Comparison of ENCODE assay signal across 11 mouse cellular contexts in the genomic region with DNA sequence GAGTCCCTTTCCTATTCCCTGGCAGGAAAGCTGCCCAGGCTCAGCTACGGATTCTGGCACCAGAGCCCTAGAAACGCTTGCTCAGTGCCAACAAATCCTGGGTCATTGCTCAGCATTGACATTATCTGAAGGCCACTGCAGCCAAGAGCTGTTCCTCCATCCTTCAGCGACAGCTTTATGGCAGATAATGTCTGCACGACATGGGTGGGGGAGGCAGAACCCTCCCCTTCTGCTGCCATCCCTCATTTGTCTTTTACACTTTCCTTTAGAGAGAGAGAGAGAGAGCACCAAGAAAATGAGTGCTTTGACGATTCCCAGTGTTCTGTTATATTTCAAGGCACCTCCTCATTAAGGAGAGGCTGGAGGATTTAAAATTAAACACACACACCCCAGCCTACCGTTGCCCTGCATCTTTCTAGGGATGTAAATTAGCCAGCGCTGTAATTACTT. TPM values are rescaled to one million over a fixed set of nuclear protein-coding genes. Genes with fewer than 3 reads are reported as not detected.
A peak's percentile ranks its signal among the peaks of the same experiment; 100 is the strongest.
DNase-seq lines count a peak whose midpoint lies in the region; ATAC-seq lines count a peak whose summit lies in the region.
"Had no signal": no experiment of that assay in that cellular context is flagged by ENCODE, and none has a peak within 500 bp of the region (broad histone marks: within the 10 kb centered on the region; RNA-seq: fewer than 3 reads in every experiment).

No protein-coding gene starts in this region.

- no peak overlapping the region for H3K4me3 ChIP-seq in hindbrain, embryonic 14.5 days (replicated peaks; ENCODE audit: low read length)
- no peak overlapping the region for H3K4me3 ChIP-seq in hindbrain, embryonic 11.5 days (ENCODE audit: low read depth, low read length)
- H3K4me3 ChIP-seq in forebrain, embryonic 15.5 days, result no peak overlapping the region
- no peak overlapping the region for H3K4me3 ChIP-seq in kidney, embryonic 15.5 days (replicated peaks)
- H3K4me3 ChIP-seq: midbrain, embryonic 12.5 days had no signal

- H3K36me3 ChIP-seq in hindbrain, embryonic 14.5 days (replicated peaks; ENCODE audit: control insufficient read depth, insufficient read depth), result 0 out of 2 replicates have a peak, but pooled peaks cover 5% of the 10 kb centered on the region
- H3K36me3 ChIP-seq in hindbrain, embryonic 11.5 days (ENCODE audit: control insufficient read depth, insufficient read depth, low read length), result no peaks in the 10 kb centered on the region
- no peaks in the 10 kb centered on the region for H3K36me3 ChIP-seq in forebrain, embryonic 15.5 days
- H3K36me3 ChIP-seq in kidney, embryonic 15.5 days, result peaks cover 16% of the 10 kb centered on the region
- H3K36me3 ChIP-seq: midbrain, embryonic 12.5 days had no signal

- 0 out of 2 replicates have a peak overlapping the region, but pooled peaks have one; percentile 9 for H3K9ac ChIP-seq in hindbrain, embryonic 14.5 days
- no peak overlapping the region for H3K9ac ChIP-seq in hindbrain, embryonic 11.5 days (ENCODE audit: low read depth, low read length)
- H3K9ac ChIP-seq in forebrain, embryonic 15.5 days (replicated peaks), result 0 out of 2 replicates have a peak overlapping the region, but pooled peaks have one; percentile 7
- H3K9ac ChIP-seq in kidney, embryonic 15.5 days, result no peak overlapping the region
- H3K9ac ChIP-seq: midbrain, embryonic 12.5 days had no signal

- peak overlapping the region; percentile 70 for H3K27ac ChIP-seq in hindbrain, embryonic 14.5 days
- H3K27ac ChIP-seq in hindbrain, embryonic 11.5 days (ENCODE audit: low read depth, low read length), result no peak overlapping the region
- H3K27ac ChIP-seq in forebrain, embryonic 15.5 days (replicated peaks), result peak overlapping the region; percentile 80
- no peak overlapping the region for H3K27ac ChIP-seq in kidney, embryonic 15.5 days
- H3K27ac ChIP-seq: midbrain, embryonic 12.5 days had no signal

- peak; percentile 37; the same call in 1 of the 2 replicates for ATAC-seq in hindbrain, embryonic 14.5 days (ENCODE audit: low FRiP score)
- ATAC-seq in hindbrain, embryonic 11.5 days (ENCODE audit: low FRiP score), result no peak
- ATAC-seq in forebrain, embryonic 15.5 days (replicated peaks), result peak; percentile 49
- ATAC-seq in kidney, embryonic 15.5 days (replicated peaks; ENCODE audit: low FRiP score), result no peak

- peaks cover 37% of the 10 kb centered on the region for H3K4me1 ChIP-seq in hindbrain, embryonic 14.5 days (replicated peaks; ENCODE audit: control insufficient read depth, insufficient read depth, low read length)
- H3K4me1 ChIP-seq in hindbrain, embryonic 11.5 days (replicated peaks; ENCODE audit: control insufficient read depth, insufficient read depth, low read length), result 0 out of 2 replicates have a peak, but pooled peaks cover 2% of the 10 kb centered on the region
- peaks cover 42% of the 10 kb centered on the region for H3K4me1 ChIP-seq in forebrain, embryonic 15.5 days
- peaks cover 25% of the 10 kb centered on the region for H3K4me1 ChIP-seq in kidney, embryonic 15.5 days

- H3K27me3 ChIP-seq in hindbrain, embryonic 14.5 days (ENCODE audit: control insufficient read depth, insufficient read depth, low read length), result no peaks in the 10 kb centered on the region
- no peaks in the 10 kb centered on the region for H3K27me3 ChIP-seq in hindbrain, embryonic 11.5 days (ENCODE audit: control insufficient read depth, insufficient read depth, low read length)
- no peaks in the 10 kb centered on the region for H3K27me3 ChIP-seq in forebrain, embryonic 15.5 days
- 0 out of 2 replicates have a peak, but pooled peaks cover 8% of the 10 kb centered on the region for H3K27me3 ChIP-seq in kidney, embryonic 15.5 days
- H3K27me3 ChIP-seq: midbrain, embryonic 12.5 days had no signal

- H3K9me3 ChIP-seq in hindbrain, embryonic 14.5 days (ENCODE audit: control insufficient read depth, low read length), result no peaks in the 10 kb centered on the region
- no peaks in the 10 kb centered on the region for H3K9me3 ChIP-seq in hindbrain, embryonic 11.5 days (ENCODE audit: control insufficient read depth, low read length)
- no peaks in the 10 kb centered on the region for H3K9me3 ChIP-seq in forebrain, embryonic 15.5 days
- H3K9me3 ChIP-seq in kidney, embryonic 15.5 days (replicated peaks), result peaks cover 6% of the 10 kb centered on the region

- no peak overlapping the region for H3K4me2 ChIP-seq in hindbrain, embryonic 14.5 days (replicated peaks)
- no peak overlapping the region for H3K4me2 ChIP-seq in hindbrain, embryonic 11.5 days (replicated peaks; ENCODE audit: low read depth, low read length)
- H3K4me2 ChIP-seq in forebrain, embryonic 15.5 days (replicated peaks), result no peak overlapping the region; the same call in 1 of the 2 replicates
- no peak overlapping the region for H3K4me2 ChIP-seq in kidney, embryonic 15.5 days
- H3K4me2 ChIP-seq: midbrain, embryonic 12.5 days had no signal

- WGBS in hindbrain, embryonic 14.5 days, result 35% methylated on average over 7 of the region's 7 CpGs
- 78% methylated on average over 7 of the region's 7 CpGs for WGBS in hindbrain, embryonic 11.5 days
- 14% methylated on average over 7 of the region's 7 CpGs for WGBS in forebrain, embryonic 15.5 days
- 32% methylated on average over 7 of the region's 7 CpGs for WGBS in kidney, embryonic 15.5 days

- DNase-seq in hindbrain, embryonic 14.5 days (ENCODE audit: low spot score), result peak; percentile 59
- DNase-seq in hindbrain, embryonic 11.5 days (ENCODE audit: low spot score), result no peak
- DNase-seq in retina, postnatal 1 day, result peak; percentile 48
- no peak for DNase-seq in retina, embryonic 14.5 days (ENCODE audit: low spot score)
- DNase-seq in telencephalon, adult 2 months (ENCODE audit: low read depth, low spot score), result peak; percentile 66
- no peak for DNase-seq in spleen, postnatal 10 days (ENCODE audit: low spot score in 2 of 2)
- DNase-seq: right cerebral cortex, postnatal 25 days; thymus, postnatal 25 days had no signal

RNA-seq across cellular contexts. Expression of gene Slc6a17, which starts 16.1 kb away (rescaled TPM):
- polyA plus RNA-seq in hindbrain, embryonic 14.5 days (2014; fragmentation: Nextera tagmentation; extraction: Ambion mirVana), result 15.5 and 18.8 TPM in 2 replicates
- 1.9 and 3.5 TPM in 2 replicates for polyA plus RNA-seq in hindbrain, embryonic 11.5 days (2014; fragmentation: Nextera tagmentation; extraction: Ambion mirVana)
- polyA plus RNA-seq in forebrain, embryonic 15.5 days (2015; fragmentation: Nextera tagmentation; extraction: Ambion mirVana), result 17.2 and 19.6 TPM in 2 replicates
- polyA plus RNA-seq in kidney, embryonic 15.5 days (2015; fragmentation: Nextera tagmentation; extraction: Ambion mirVana), result 3.3 and 3.6 TPM in 2 replicates

RNA-seq across cellular contexts. Expression of gene Kcnc4, which starts 42.4 kb away (rescaled TPM):
- polyA plus RNA-seq in hindbrain, embryonic 14.5 days (2014; fragmentation: Nextera tagmentation; extraction: Ambion mirVana), result 7.9 and 11.8 TPM in 2 replicates
- 0.22 and 0.25 TPM in 2 replicates for polyA plus RNA-seq in hindbrain, embryonic 11.5 days (2014; fragmentation: Nextera tagmentation; extraction: Ambion mirVana)
- polyA plus RNA-seq in forebrain, embryonic 15.5 days (2015; fragmentation: Nextera tagmentation; extraction: Ambion mirVana), result 1.6 and 1.8 TPM in 2 replicates
- 0.26 and 0.31 TPM in 2 replicates for polyA plus RNA-seq in kidney, embryonic 15.5 days (2015; fragmentation: Nextera tagmentation; extraction: Ambion mirVana)

RNA-seq across cellular contexts. Expression of gene Ubl4b, which starts 53.1 kb away (rescaled TPM):
- not detected in 2 replicates for polyA plus RNA-seq in hindbrain, embryonic 14.5 days (2014; fragmentation: Nextera tagmentation; extraction: Ambion mirVana)
- not detected in 2 replicates for polyA plus RNA-seq in hindbrain, embryonic 11.5 days (2014; fragmentation: Nextera tagmentation; extraction: Ambion mirVana)
- 0.13 TPM in 1 of 2 replicates, not detected in the other for polyA plus RNA-seq in forebrain, embryonic 15.5 days (2015; fragmentation: Nextera tagmentation; extraction: Ambion mirVana)
- not detected in 2 replicates for polyA plus RNA-seq in kidney, embryonic 15.5 days (2015; fragmentation: Nextera tagmentation; extraction: Ambion mirVana)
- polyA plus RNA-seq: midbrain, embryonic 12.5 days had no signal

Comparison
In these comparisons a context has a peak if more than half of its experiments do, and no peak if none do; other contexts are left out.
1. ATAC-seq: peak in hindbrain, embryonic 14.5 days (single experiment) and forebrain, embryonic 15.5 days (single experiment); none in hindbrain, embryonic 11.5 days (single experiment) and kidney, embryonic 15.5 days (single experiment).
2. DNase-seq: peak in hindbrain, embryonic 14.5 days (single experiment), retina, postnatal 1 day (single experiment) and telencephalon, adult 2 months (single experiment); none in hindbrain, embryonic 11.5 days (single experiment), retina, embryonic 14.5 days (single experiment) and spleen, postnatal 10 days (0 of 2).
3. H3K27ac ChIP-seq: peak in hindbrain, embryonic 14.5 days (single experiment) and forebrain, embryonic 15.5 days (single experiment); none in hindbrain, embryonic 11.5 days (single experiment) and kidney, embryonic 15.5 days (single experiment).
4. H3K9ac ChIP-seq: peak in hindbrain, embryonic 14.5 days (single experiment) and forebrain, embryonic 15.5 days (single experiment); none in hindbrain, embryonic 11.5 days (single experiment) and kidney, embryonic 15.5 days (single experiment).